Mouse (Mus musculus): ENCODE data around the gene Ankrd45. TPM values are rescaled to one million over a fixed set of nuclear protein-coding genes. Genes with fewer than 3 reads are reported as not detected.

Gene Ankrd45
- polyA plus RNA-seq (2015; fragmentation: Nextera tagmentation; extraction: Ambion mirVana): 25.7 and 27.1 TPM in 2 replicates

- H3K4me3 ChIP-seq: peak within 1 kb of the TSS; percentile 44
- H3K4me2 ChIP-seq: peak within 1 kb of the TSS; percentile 60
- 4% methylated on average over 33 of the region's 33 CpGs for WGBS
- H3K36me3 ChIP-seq (replicated peaks): no peaks in the 10 kb centered on the region
- no peaks in the 10 kb centered on the region for H3K27me3 ChIP-seq (replicated peaks)
- H3K9me3 ChIP-seq: no peaks in the 10 kb centered on the region
- H3K4me1 ChIP-seq: peaks cover 3% of the 10 kb centered on the region; the same call in 1 of the 2 replicates
- ATAC-seq (replicated peaks): peak; percentile 98
- H3K9ac ChIP-seq: peak within 1 kb of the TSS; percentile 51
- H3K27ac ChIP-seq: peak within 1 kb of the TSS; percentile 55
These were observed at the start of gene Ankrd45 for GRCm38 (mm10) chr1:161142531-161143159. Gene Ankrd45 (plus strand): TSS chr1:161142691.

- 97% methylated on average over 4 of the region's 4 CpGs for WGBS
- Histone ChIP-seq H3K9me3 (no peaks in the 10 kb centered on the region), H3K27ac (no peak overlapping the region), H3K9ac (no peak overlapping the region), H3K4me2 (no peak overlapping the region), H3K4me3 (no peak overlapping the region), H3K27me3 (replicated peaks) (no peaks in the 10 kb centered on the region), H3K4me1 (no peaks in the 10 kb centered on the region), H3K36me3 (replicated peaks) (peaks cover 12% of the 10 kb centered on the region)
- no peak for ATAC-seq (replicated peaks)
These were observed 42.6 kb upstream of the Ankrd45 start for GRCm38 (mm10) chr1:161099721-161100405.

- no peak for ATAC-seq (replicated peaks)
- 92% methylated on average over 1 of the region's 1 CpGs for WGBS
These were observed 38.6 kb upstream of the Ankrd45 start for GRCm38 (mm10) chr1:161103842-161104241.

GRCm38 (mm10) chr1:161109216-161109615, 33.3 kb upstream of the Ankrd45 start:
- Histone ChIP-seq H3K4me3 (no peak overlapping the region), H3K9me3 (no peaks in the 10 kb centered on the region), H3K36me3 (replicated peaks) (peaks cover 14% of the 10 kb centered on the region), H3K4me1 (no peaks in the 10 kb centered on the region), H3K9ac (no peak overlapping the region), H3K27me3 (replicated peaks) (no peaks in the 10 kb centered on the region), H3K27ac (no peak overlapping the region), H3K4me2 (no peak overlapping the region)
- no peak for ATAC-seq (replicated peaks)
- 89% methylated on average over 8 of the region's 8 CpGs for WGBS

More at GRCm38 (mm10) chr1:161103842-161104241, 38.6 kb upstream of the Ankrd45 start:
- no peaks in the 10 kb centered on the region for H3K4me1 ChIP-seq
- H3K36me3 ChIP-seq (replicated peaks): peaks cover 8% of the 10 kb centered on the region
- H3K4me2 ChIP-seq: no peak overlapping the region
- H3K9me3 ChIP-seq: no peaks in the 10 kb centered on the region
- no peak overlapping the region for H3K4me3 ChIP-seq
- H3K27ac ChIP-seq: no peak overlapping the region
- no peaks in the 10 kb centered on the region for H3K27me3 ChIP-seq (replicated peaks)
- H3K9ac ChIP-seq: no peak overlapping the region

- ATAC-seq (replicated peaks): no peak
- Histone ChIP-seq H3K27ac (no peak overlapping the region), H3K4me2 (no peak overlapping the region), H3K4me3 (no peak overlapping the region), H3K27me3 (replicated peaks) (no peaks in the 10 kb centered on the region), H3K9ac (no peak overlapping the region), H3K9me3 (no peaks in the 10 kb centered on the region), H3K36me3 (replicated peaks) (peaks cover 3% of the 10 kb centered on the region; the same call in 1 of the 2 replicates), H3K4me1 (no peaks in the 10 kb centered on the region)
These were observed 27.9 kb upstream of the Ankrd45 start for GRCm38 (mm10) chr1:161114591-161114990.

- WGBS: 91% methylated on average over 10 of the region's 10 CpGs
- ATAC-seq (replicated peaks): no peak
These were observed 19.7 kb upstream of the Ankrd45 start for GRCm38 (mm10) chr1:161122661-161123418.

GRCm38 (mm10) chr1:161126461-161126860, 16.0 kb upstream of the Ankrd45 start:
- WGBS: 92% methylated on average over 1 of the region's 1 CpGs
- no peak overlapping the region for H3K4me3 ChIP-seq
- peaks cover 18% of the 10 kb centered on the region for H3K4me1 ChIP-seq
- no peak overlapping the region for H3K27ac ChIP-seq
- no peaks in the 10 kb centered on the region for H3K27me3 ChIP-seq (replicated peaks)
- no peak overlapping the region for H3K9ac ChIP-seq
- no peak for ATAC-seq (replicated peaks)
- H3K36me3 ChIP-seq (replicated peaks): no peaks in the 10 kb centered on the region
- H3K9me3 ChIP-seq: no peaks in the 10 kb centered on the region
- no peak overlapping the region for H3K4me2 ChIP-seq

More at GRCm38 (mm10) chr1:161122661-161123418, 19.7 kb upstream of the Ankrd45 start:
- Histone ChIP-seq H3K4me2 (no peak overlapping the region), H3K9me3 (no peaks in the 10 kb centered on the region), H3K27me3 (replicated peaks) (no peaks in the 10 kb centered on the region), H3K36me3 (replicated peaks) (no peaks in the 10 kb centered on the region), H3K4me1 (peaks cover 2% of the 10 kb centered on the region; the same call in 1 of the 2 replicates), H3K9ac (no peak overlapping the region), H3K27ac (no peak overlapping the region), H3K4me3 (no peak overlapping the region)

- Histone ChIP-seq H3K4me2 (peak within 1 kb of the TSS; percentile 74), H3K27me3 (replicated peaks) (0 out of 2 replicates have a peak, but pooled peaks cover 7% of the 10 kb centered on the region), H3K4me3 (peak within 1 kb of the TSS; percentile 93), H3K9me3 (no peaks in the 10 kb centered on the region), H3K4me1 (peaks cover 18% of the 10 kb centered on the region), H3K36me3 (replicated peaks) (no peaks in the 10 kb centered on the region), H3K9ac (peak within 1 kb of the TSS; percentile 91), H3K27ac (peak within 1 kb of the TSS; percentile 83)
- WGBS: 2% methylated on average over 41 of the region's 41 CpGs
- peak; percentile 99 for ATAC-seq (replicated peaks)
These were observed 11.5 kb upstream of the Ankrd45 start, which contains the start of gene Klhl20 for GRCm38 (mm10) chr1:161130726-161131664. Gene Klhl20 (minus strand): TSS chr1:161131511.

- no peaks in the 10 kb centered on the region for H3K9me3 ChIP-seq
- no peak overlapping the region for H3K4me2 ChIP-seq
- no peak overlapping the region for H3K9ac ChIP-seq
- H3K27ac ChIP-seq: no peak overlapping the region
- WGBS: 84% methylated on average over 2 of the region's 2 CpGs
- H3K4me3 ChIP-seq: no peak overlapping the region
- 0 out of 2 replicates have a peak, but pooled peaks cover 2% of the 10 kb centered on the region for H3K27me3 ChIP-seq (replicated peaks)
- ATAC-seq (replicated peaks): no peak
- H3K4me1 ChIP-seq: peaks cover 3% of the 10 kb centered on the region; the same call in 1 of the 2 replicates
- H3K36me3 ChIP-seq (replicated peaks): no peaks in the 10 kb centered on the region
These were observed 3.0 kb upstream of the Ankrd45 start for GRCm38 (mm10) chr1:161139496-161139895.

GRCm38 (mm10) chr1:161140026-161140762, 2.3 kb upstream of the Ankrd45 start:
- H3K36me3 ChIP-seq (replicated peaks): no peaks in the 10 kb centered on the region
- H3K4me3 ChIP-seq: no peak overlapping the region
- ATAC-seq (replicated peaks): no peak
- H3K9me3 ChIP-seq: no peaks in the 10 kb centered on the region
- WGBS: 82% methylated on average over 9 of the region's 9 CpGs
- H3K27ac ChIP-seq: no peak overlapping the region
- H3K9ac ChIP-seq: no peak overlapping the region
- H3K4me2 ChIP-seq: no peak overlapping the region
- H3K27me3 ChIP-seq (replicated peaks): 0 out of 2 replicates have a peak, but pooled peaks cover 2% of the 10 kb centered on the region
- peaks cover 3% of the 10 kb centered on the region; the same call in 1 of the 2 replicates for H3K4me1 ChIP-seq

GRCm38 (mm10) chr1:161143216-161143615, 725 bp downstream of the Ankrd45 start:
- Histone ChIP-seq H3K9ac (no peak overlapping the region), H3K36me3 (replicated peaks) (no peaks in the 10 kb centered on the region), H3K27ac (no peak overlapping the region), H3K4me3 (peak overlapping the region; percentile 44), H3K27me3 (replicated peaks) (no peaks in the 10 kb centered on the region), H3K9me3 (no peaks in the 10 kb centered on the region), H3K4me1 (peaks cover 3% of the 10 kb centered on the region; the same call in 1 of the 2 replicates), H3K4me2 (peak overlapping the region; percentile 60)
- 86% methylated on average over 7 of the region's 7 CpGs for WGBS
- peak; percentile 57; the same call in 1 of the 2 replicates for ATAC-seq (replicated peaks)
